Mouse (Mus musculus): ENCODE data around the gene Frem2. TPM values are rescaled to one million over a fixed set of nuclear protein-coding genes. Genes with fewer than 3 reads are reported as not detected.

Gene Frem2
- polyA plus RNA-seq, 1 experiment from 2014 or later, result 1.0 TPM

DNA sequence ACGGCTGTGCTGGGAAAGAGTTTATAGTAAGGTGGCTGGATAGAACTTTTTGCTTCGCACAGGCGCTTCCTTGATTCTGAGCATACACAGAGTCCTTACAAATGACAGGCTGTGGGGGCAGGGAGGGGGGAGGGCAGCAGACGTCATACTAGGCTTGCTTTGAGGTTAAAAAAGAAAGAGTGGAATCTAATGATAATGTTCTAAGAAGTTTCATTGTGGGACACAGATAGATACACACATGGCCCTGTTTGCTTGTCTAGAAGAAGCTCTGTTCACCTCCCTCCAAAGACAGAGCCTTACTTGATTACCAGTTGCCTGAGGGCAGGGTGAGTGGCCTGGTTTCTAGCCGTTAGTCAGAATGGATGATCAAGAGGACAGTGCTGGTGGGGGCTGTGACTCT is 144.1 kb downstream of the Frem2 start:
- Histone ChIP-seq H3K9ac (ENCODE audit: low read length) (no peak overlapping the region), H3K4me3 (ENCODE audit: low read depth, low read length) (no peak overlapping the region), H3K36me3 (ENCODE audit: control insufficient read depth, insufficient read depth, low read length) (no peaks in the 10 kb centered on the region), H3K4me1 (ENCODE audit: control insufficient read depth, insufficient read depth, low read length) (no peaks in the 10 kb centered on the region), H3K9me3 (replicated peaks; ENCODE audit: control insufficient read depth, low read length) (no peaks in the 10 kb centered on the region), H3K27me3 (replicated peaks; ENCODE audit: control insufficient read depth, insufficient read depth, low read length) (no peaks in the 10 kb centered on the region), H3K27ac (ENCODE audit: low read depth, low read length) (no peak overlapping the region), H3K4me2 (ENCODE audit: low read length) (no peak overlapping the region)
- DNase-seq (ENCODE audit: low spot score) (no peak), ATAC-seq (no peak)
- WGBS, result 69% methylated on average over 5 of the region's 5 CpGs

DNA sequence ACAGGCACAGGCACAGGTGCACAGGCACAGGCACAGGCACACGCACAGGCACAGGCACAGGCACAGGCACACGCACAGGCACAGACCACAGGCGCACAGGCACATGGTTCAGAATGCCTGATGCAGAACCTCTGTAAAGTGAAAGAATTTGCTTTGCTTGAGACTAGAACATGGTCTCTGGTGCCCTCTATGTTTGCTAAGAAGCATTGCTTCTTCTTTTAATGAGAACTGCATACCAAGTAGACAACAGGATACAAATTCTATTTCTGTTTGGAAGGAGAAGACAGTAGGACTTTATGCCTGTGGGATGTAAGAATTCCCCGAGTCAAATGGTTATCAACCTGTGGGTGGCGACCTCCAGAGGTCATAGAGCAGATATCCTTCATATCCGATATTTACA is 154.7 kb downstream of the Frem2 start:
- Histone ChIP-seq H3K4me1 (ENCODE audit: control insufficient read depth, insufficient read depth, low read length) (no peaks in the 10 kb centered on the region), H3K27me3 (replicated peaks; ENCODE audit: control insufficient read depth, insufficient read depth, low read length) (no peaks in the 10 kb centered on the region), H3K27ac (ENCODE audit: low read depth, low read length) (no peak overlapping the region), H3K4me2 (ENCODE audit: low read length) (no peak overlapping the region), H3K4me3 (ENCODE audit: low read depth, low read length) (no peak overlapping the region), H3K36me3 (ENCODE audit: control insufficient read depth, insufficient read depth, low read length) (no peaks in the 10 kb centered on the region), H3K9ac (ENCODE audit: low read length) (no peak overlapping the region), H3K9me3 (replicated peaks; ENCODE audit: control insufficient read depth, low read length) (no peaks in the 10 kb centered on the region)
- WGBS, result 75% methylated on average over 6 of the region's 6 CpGs
- peak; percentile 60 for DNase-seq (ENCODE audit: low spot score)
- no peak for ATAC-seq

DNA sequence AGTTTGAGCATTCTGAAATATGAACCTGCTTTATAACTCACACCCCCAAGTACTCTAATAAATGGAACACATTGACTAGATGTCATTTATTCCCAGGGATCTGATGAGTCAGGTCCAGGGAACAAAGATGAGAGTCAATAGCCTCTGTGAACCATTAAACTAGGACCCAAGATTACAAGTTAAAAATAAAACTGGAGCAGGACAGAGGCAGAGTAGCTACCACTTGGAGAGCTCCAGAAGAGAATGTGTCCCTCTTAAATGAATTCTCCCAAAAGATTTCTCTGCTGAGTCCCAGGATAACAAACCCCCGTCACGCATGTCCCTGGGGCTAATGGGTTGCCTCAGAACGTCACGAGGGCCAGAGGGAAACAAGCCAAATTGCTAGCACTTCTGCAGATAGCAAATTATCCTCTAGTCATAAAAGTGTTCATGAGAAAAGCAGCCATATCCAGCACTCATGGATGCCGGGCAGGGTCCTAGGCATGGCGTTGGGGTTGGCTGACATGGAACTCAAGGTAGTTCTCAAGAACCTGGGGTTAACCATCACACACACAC is 158.7 kb downstream of the Frem2 start:
- Histone ChIP-seq H3K27ac (ENCODE audit: low read depth, low read length) (no peak overlapping the region), H3K4me2 (ENCODE audit: low read length) (no peak overlapping the region), H3K4me3 (ENCODE audit: low read depth, low read length) (no peak overlapping the region), H3K9ac (ENCODE audit: low read length) (no peak overlapping the region), H3K4me1 (ENCODE audit: control insufficient read depth, insufficient read depth, low read length) (no peaks in the 10 kb centered on the region), H3K36me3 (ENCODE audit: control insufficient read depth, insufficient read depth, low read length) (no peaks in the 10 kb centered on the region), H3K27me3 (replicated peaks; ENCODE audit: control insufficient read depth, insufficient read depth, low read length) (no peaks in the 10 kb centered on the region), H3K9me3 (replicated peaks; ENCODE audit: control insufficient read depth, low read length) (no peaks in the 10 kb centered on the region)
- no peak for ATAC-seq
- 86% methylated on average over 6 of the region's 6 CpGs for WGBS
- no peak for DNase-seq (ENCODE audit: low spot score)

DNA sequence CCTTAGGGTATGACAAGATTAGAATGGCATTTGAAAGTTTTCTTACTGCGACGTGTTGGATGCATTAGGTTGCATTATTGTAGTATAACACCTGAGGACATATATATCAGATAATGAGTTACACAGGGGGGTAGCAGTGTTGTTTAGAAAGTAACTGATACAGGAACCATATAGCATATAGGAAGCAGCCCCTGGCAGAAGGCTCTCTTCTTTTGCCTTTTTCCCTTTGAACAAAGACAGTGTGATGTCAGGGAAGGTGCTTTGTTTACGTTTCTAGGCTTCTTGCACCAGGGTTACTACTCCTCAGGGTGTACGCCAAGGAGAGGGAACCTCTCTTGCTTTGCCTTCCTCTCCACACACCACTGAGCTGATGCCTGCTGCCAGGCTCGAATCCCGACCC is 168.8 kb downstream of the Frem2 start, which contains the start of gene Stoml3:
TSS of gene Stoml3 (plus strand) at position 301 of the 400 bp plus-strand sequence.
- Histone ChIP-seq H3K36me3 (ENCODE audit: control insufficient read depth, insufficient read depth, low read length) (0 out of 2 replicates have a peak, but pooled peaks cover 3% of the 10 kb centered on the region), H3K9me3 (replicated peaks; ENCODE audit: control insufficient read depth, low read length) (no peaks in the 10 kb centered on the region), H3K9ac (ENCODE audit: low read length) (no peak within 1 kb of the TSS), H3K4me1 (ENCODE audit: control insufficient read depth, insufficient read depth, low read length) (no peaks in the 10 kb centered on the region), H3K4me2 (ENCODE audit: low read length) (no peak within 1 kb of the TSS), H3K27me3 (replicated peaks; ENCODE audit: control insufficient read depth, insufficient read depth, low read length) (no peaks in the 10 kb centered on the region), H3K27ac (ENCODE audit: low read depth, low read length) (no peak within 1 kb of the TSS), H3K4me3 (ENCODE audit: low read depth, low read length) (no peak within 1 kb of the TSS)
- 81% methylated on average over 6 of the region's 6 CpGs for WGBS
- ATAC-seq (no peak), DNase-seq (ENCODE audit: low spot score) (no peak)

DNA sequence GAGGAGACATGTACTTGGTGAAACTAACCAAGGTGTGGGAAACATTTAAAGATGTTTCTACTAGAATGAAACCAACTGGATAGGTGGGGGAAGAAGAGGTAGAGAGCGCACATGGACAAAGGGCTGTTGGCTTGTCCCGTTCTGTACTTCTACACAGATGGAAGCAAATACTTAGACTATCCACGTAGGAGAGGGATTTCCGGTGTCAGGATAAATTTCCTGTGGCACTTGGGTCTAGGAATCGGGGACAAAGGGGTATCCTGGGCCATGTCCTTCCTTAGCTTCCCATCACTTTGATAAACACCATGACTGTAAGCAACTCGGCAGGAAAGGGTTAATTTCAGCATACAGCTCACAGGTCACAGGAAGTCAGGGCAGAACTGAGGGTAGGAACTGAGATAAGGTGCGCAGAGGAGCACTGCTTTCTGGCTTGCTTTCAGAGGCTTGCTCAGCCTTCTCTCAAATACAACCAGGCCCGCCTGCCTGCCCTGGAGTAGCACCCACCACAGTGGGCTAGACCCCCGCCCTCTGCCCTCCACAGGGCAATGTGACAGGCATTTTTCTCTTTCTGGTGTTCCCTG is 170.1 kb downstream of the Frem2 start:
- no peaks in the 10 kb centered on the region for H3K9me3 ChIP-seq (replicated peaks; ENCODE audit: control insufficient read depth, low read length)
- H3K4me2 ChIP-seq (ENCODE audit: low read length), result no peak overlapping the region
- ATAC-seq (no peak), DNase-seq (ENCODE audit: low spot score) (no peak)
- H3K4me3 ChIP-seq (ENCODE audit: low read depth, low read length), result no peak overlapping the region
- H3K36me3 ChIP-seq (ENCODE audit: control insufficient read depth, insufficient read depth, low read length), result peaks cover 10% of the 10 kb centered on the region
- H3K4me1 ChIP-seq (ENCODE audit: control insufficient read depth, insufficient read depth, low read length), result no peaks in the 10 kb centered on the region
- 85% methylated on average over 9 of the region's 9 CpGs for WGBS
- H3K9ac ChIP-seq (ENCODE audit: low read length), result no peak overlapping the region
- no peak overlapping the region for H3K27ac ChIP-seq (ENCODE audit: low read depth, low read length)
- no peaks in the 10 kb centered on the region for H3K27me3 ChIP-seq (replicated peaks; ENCODE audit: control insufficient read depth, insufficient read depth, low read length)

DNA sequence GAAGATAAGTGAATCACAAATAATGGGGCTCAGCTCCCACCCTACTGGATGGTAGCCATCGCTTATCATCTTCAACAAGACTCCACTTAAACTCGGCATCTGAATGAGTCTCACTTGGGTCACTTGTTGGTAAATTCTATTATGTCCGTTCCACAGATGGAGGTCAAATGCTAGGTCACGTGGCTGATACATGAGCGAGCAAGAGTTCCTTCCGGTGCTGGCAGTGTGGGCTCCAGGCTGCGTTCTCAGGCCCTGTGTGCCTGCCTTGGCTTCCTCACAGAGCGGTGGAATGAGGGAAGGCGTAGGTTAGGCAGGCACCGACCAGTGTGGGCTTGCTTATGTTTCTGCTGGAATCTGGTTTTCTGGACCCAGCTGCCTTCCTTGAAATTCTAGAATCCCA is 170.6 kb downstream of the Frem2 start:
- H3K9me3 ChIP-seq (replicated peaks; ENCODE audit: control insufficient read depth, low read length), result no peaks in the 10 kb centered on the region
- H3K4me3 ChIP-seq (ENCODE audit: low read depth, low read length), result no peak overlapping the region
- no peaks in the 10 kb centered on the region for H3K4me1 ChIP-seq (ENCODE audit: control insufficient read depth, insufficient read depth, low read length)
- no peak overlapping the region for H3K4me2 ChIP-seq (ENCODE audit: low read length)
- peaks cover 15% of the 10 kb centered on the region for H3K36me3 ChIP-seq (ENCODE audit: control insufficient read depth, insufficient read depth, low read length)
- no peak for DNase-seq (ENCODE audit: low spot score)
- H3K27ac ChIP-seq (ENCODE audit: low read depth, low read length), result no peak overlapping the region
- no peaks in the 10 kb centered on the region for H3K27me3 ChIP-seq (replicated peaks; ENCODE audit: control insufficient read depth, insufficient read depth, low read length)
- 89% methylated on average over 10 of the region's 10 CpGs for WGBS
- no peak for ATAC-seq
- H3K9ac ChIP-seq (ENCODE audit: low read length), result no peak overlapping the region

DNA sequence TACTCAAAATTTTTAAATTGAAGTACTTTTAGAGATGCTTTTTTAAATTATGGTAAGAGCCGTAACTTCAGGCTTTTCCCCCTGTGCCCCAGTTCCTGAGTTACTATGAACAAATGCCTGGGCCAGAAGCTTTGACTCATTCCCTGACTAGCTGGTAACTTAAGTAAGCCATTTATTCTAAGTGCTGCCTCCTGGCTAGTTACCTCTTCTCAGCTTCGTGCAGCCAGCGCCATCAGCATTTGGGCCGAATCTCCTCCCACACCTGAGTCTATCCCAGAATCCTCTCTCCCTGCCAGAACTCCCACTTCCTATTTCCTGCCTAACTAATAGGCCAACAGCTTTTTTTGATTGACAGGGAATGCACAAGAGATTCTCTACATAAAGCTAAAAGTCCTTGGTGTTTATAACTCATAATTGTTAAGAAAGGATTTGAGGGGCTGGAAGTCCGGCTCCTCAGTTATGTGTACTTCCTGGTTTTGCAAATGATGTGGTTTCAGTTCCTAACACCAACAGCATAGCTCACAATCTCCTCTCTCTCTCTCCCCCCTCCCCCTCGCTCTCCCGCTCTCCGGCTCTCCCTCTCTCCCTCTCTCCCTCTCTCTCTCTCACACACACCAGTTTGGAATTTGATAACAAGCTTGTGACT is 173.6 kb downstream of the Frem2 start:
- ATAC-seq (no peak), DNase-seq (ENCODE audit: low spot score) (no peak)
- WGBS, result 89% methylated on average over 8 of the region's 8 CpGs
- no peaks in the 10 kb centered on the region for H3K27me3 ChIP-seq (replicated peaks; ENCODE audit: control insufficient read depth, insufficient read depth, low read length)
- no peaks in the 10 kb centered on the region for H3K4me1 ChIP-seq (ENCODE audit: control insufficient read depth, insufficient read depth, low read length)
- no peak overlapping the region for H3K27ac ChIP-seq (ENCODE audit: low read depth, low read length)
- H3K9me3 ChIP-seq (replicated peaks; ENCODE audit: control insufficient read depth, low read length), result no peaks in the 10 kb centered on the region
- H3K4me3 ChIP-seq (ENCODE audit: low read depth, low read length), result no peak overlapping the region
- H3K9ac ChIP-seq (ENCODE audit: low read length), result no peak overlapping the region
- H3K36me3 ChIP-seq (ENCODE audit: control insufficient read depth, insufficient read depth, low read length), result peaks cover 43% of the 10 kb centered on the region
- H3K4me2 ChIP-seq (ENCODE audit: low read length), result no peak overlapping the region

DNA sequence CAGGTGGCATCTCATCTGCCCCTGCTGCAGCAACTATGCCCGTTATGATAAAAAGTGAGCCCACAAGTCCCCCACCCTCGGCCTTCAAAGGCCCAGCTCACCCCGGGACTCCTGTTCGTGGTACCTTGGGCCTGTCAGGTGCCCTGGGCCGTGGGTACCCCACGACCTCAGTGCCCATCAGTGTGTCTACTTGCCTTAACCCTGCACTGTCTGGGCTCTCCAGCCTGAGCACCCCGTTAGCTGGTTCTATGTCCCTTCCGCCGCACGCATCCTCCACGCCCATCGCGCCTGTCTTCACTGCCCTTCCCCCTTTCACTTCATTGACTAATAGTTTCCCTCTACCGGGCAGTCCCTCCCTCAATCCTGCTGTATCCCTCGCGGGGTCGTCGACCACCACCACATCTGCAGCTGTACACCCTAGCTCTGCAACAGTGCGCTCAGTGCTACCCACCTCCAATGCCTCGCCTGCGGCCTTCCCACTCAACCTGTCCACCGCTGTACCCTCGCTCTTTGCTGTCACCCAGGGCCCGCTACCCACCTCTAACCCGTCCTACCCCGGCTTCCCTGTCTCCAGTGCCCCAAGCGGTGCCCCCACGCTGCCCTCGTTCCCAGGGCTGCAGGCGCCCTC is 178.6 kb downstream of the Frem2 start:
- no peak overlapping the region for H3K4me3 ChIP-seq (ENCODE audit: low read depth, low read length)
- H3K36me3 ChIP-seq (ENCODE audit: control insufficient read depth, insufficient read depth, low read length), result peaks cover 88% of the 10 kb centered on the region
- no peak; the same call in 1 of the 2 replicates for ATAC-seq
- H3K27me3 ChIP-seq (replicated peaks; ENCODE audit: control insufficient read depth, insufficient read depth, low read length), result no peaks in the 10 kb centered on the region
- no peaks in the 10 kb centered on the region for H3K4me1 ChIP-seq (ENCODE audit: control insufficient read depth, insufficient read depth, low read length)
- H3K9ac ChIP-seq (ENCODE audit: low read length), result no peak overlapping the region
- no peak overlapping the region for H3K27ac ChIP-seq (ENCODE audit: low read depth, low read length)
- H3K4me2 ChIP-seq (ENCODE audit: low read length), result no peak overlapping the region
- no peaks in the 10 kb centered on the region for H3K9me3 ChIP-seq (replicated peaks; ENCODE audit: control insufficient read depth, low read length)
- no peak for DNase-seq (ENCODE audit: low spot score)
- 97% methylated on average over 30 of the region's 30 CpGs for WGBS

DNA sequence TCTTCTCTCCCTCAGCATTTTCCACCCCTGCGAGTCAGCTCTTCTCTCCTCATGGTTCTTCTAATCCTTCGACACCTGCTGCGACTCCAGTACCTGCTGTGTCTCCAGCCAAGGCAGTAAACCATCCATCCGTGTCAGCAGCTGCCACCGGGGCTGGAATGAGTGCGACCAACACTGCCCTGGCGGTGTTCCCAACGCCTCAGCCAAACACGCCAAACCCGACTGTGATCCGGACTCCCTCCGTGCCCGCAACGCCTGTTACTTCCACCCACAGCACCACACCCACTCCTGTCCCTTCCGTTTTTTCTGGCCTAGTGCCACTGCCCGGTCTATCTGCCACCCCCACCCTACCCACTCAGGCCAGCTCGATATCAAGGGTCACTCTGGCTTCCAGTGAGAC is 179.7 kb downstream of the Frem2 start:
- no peak overlapping the region for H3K9ac ChIP-seq (ENCODE audit: low read length)
- H3K4me2 ChIP-seq (ENCODE audit: low read length), result no peak overlapping the region
- H3K4me1 ChIP-seq (ENCODE audit: control insufficient read depth, insufficient read depth, low read length), result no peaks in the 10 kb centered on the region
- no peak for ATAC-seq
- DNase-seq (ENCODE audit: low spot score), result no peak
- WGBS, result 90% methylated on average over 17 of the region's 17 CpGs
- H3K36me3 ChIP-seq (ENCODE audit: control insufficient read depth, insufficient read depth, low read length), result peaks cover 93% of the 10 kb centered on the region
- no peaks in the 10 kb centered on the region for H3K9me3 ChIP-seq (replicated peaks; ENCODE audit: control insufficient read depth, low read length)
- no peaks in the 10 kb centered on the region for H3K27me3 ChIP-seq (replicated peaks; ENCODE audit: control insufficient read depth, insufficient read depth, low read length)
- H3K27ac ChIP-seq (ENCODE audit: low read depth, low read length), result no peak overlapping the region
- no peak overlapping the region for H3K4me3 ChIP-seq (ENCODE audit: low read depth, low read length)

All from forebrain, embryonic 14.5 days (tissue).